Mouse (Mus musculus) brain, embryonic 14.5 days (tissue): ENCODE results near the gene Rnf145.
A peak's percentile ranks its signal among the peaks of the same experiment; 100 is the strongest.

Source experiments
- CTCF ChIP-seq: fragments of 200-500 bp; IDR thresholded peaks from 2 replicates; pipeline ENCODE4 v1.5.1; 2012; ENCODE audit warnings: inconsistent platforms, mild to moderate bottlenecking, moderate library complexity, borderline replicate concordance; ENCODE audit not compliant: insufficient read depth, insufficient read length; ENCODE audit errors: extremely low read depth
- POLR2A ChIP-seq: fragments of 200-500 bp; IDR thresholded peaks from 2 replicates; pipeline ENCODE4 v1.6.1; 2012; ENCODE audit warnings: mild to moderate bottlenecking, inconsistent platforms, borderline replicate concordance; ENCODE audit not compliant: poor library complexity, insufficient read depth, insufficient read length, severe bottlenecking; ENCODE audit errors: extremely low read depth

DNA sequence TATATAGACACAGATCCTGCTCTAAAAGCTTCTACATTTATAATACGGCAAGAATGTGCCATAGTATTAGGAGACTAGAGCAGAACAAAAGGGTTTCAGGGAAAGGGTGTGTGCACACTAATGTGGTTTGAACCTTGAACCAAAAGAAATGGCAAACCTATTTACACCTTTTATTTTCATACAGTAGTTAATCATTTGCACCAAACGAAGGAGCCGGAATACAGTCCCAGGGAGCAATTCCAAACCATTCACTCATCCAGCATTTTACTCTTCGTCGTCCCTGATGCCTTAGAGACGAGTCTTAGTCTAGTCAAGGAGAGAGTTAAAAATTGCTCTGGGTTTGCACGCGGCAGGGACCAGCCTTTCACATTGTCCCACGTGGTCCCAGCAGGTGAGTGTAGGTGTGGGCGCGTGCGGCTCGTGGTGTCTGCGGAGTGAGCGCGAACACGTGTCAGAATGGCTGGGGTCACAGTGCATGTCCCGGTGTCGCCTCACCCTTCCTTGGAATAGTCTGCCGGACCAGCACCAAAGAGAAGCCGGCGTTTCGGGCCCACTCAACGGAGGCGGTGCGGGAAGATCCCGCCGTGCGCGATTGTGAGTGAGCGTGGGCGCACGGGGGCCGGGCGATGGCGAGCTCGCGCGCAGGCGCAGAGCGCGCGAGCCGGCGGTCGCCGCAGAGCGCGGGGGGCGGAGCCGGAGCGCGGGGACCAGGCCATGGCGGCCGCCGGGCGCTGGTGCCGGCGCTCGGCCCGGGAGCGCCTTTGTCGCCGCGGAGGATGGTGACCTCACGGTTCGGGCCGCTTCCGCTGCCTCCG is at the start of gene Rnf145:
- TF ChIP-seq POLR2A (peak; percentile 96), CTCF (no peak)
